Mouse (Mus musculus) mesoderm, embryonic 11.5 days (tissue): ENCODE measurements around the gene Znrf4.

Experiments
- DNase-seq: peaks from one replicate; pipeline ENCODE4 v3.0.0-alpha.2; 2012; ENCODE audit warnings: low read depth, low spot score

Gene Znrf4

DNA sequence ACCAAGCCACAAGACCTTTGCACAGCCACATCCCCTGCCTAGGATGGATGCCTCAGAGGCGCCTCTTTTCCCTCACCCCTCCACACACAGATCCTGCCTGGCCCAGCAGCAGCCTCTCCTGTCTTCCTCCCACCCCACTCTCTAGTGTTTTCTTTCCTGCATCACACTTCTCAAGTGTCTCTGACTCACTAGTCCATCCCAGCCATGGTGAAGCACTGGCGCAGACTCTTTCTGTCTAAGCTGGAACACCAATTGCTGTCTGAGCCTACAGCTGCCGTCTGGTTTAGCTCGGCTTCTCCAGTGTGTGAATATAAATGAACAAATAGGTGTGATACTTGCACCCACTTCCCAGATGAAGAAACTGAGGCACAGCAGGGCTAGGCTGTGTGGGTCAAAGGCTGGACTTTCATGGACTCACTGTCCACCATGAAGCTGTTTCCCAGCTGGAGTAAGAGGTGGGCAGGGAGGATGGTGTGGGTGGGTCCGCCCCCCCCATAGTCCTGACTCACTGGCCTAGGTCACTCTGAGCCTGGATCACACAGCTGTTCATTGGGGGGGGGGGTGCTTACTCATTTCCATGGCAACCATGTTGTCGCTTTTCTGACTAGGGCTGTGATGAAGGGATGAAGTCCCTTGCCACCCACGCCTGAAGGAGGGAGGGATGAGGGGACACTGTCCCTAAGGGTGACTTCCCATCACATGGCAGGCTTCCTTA is 21.6 kb downstream of the Znrf4 start:
- no peak for DNase-seq

GRCm38 (mm10) chr17:56488028-56488427 is 24.2 kb downstream of the Znrf4 start:
- peak; percentile 85 for DNase-seq

GRCm38 (mm10) chr17:56487441-56487888 is 24.8 kb downstream of the Znrf4 start:
- DNase-seq: peak; percentile 75

- no peak for DNase-seq
Measured at GRCm38 (mm10) chr17:56485926-56486325, 26.3 kb downstream of the Znrf4 start.

GRCm38 (mm10) chr17:56485118-56485517 is 27.1 kb downstream of the Znrf4 start:
- DNase-seq: no peak

DNA sequence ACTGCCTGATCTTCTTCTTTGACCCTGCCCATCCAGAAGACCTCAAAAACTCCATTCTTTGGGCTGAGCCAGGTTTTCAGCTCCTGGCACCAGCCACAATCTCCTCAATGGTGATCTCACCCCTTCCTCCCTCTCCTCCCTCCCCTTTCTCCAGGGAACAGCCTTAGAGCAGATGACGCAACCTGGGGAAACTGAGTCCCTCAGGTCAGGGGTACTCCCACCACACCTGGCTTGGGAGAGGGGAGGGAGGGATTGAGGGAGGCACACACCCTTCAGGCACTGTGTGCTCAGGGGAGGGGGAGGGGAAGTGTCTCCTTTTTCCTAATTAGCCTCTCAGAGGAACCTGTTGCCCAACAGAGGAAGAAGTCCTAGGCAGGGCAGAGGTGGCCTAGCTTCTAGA is 29.6 kb downstream of the Znrf4 start:
- no peak for DNase-seq

DNA sequence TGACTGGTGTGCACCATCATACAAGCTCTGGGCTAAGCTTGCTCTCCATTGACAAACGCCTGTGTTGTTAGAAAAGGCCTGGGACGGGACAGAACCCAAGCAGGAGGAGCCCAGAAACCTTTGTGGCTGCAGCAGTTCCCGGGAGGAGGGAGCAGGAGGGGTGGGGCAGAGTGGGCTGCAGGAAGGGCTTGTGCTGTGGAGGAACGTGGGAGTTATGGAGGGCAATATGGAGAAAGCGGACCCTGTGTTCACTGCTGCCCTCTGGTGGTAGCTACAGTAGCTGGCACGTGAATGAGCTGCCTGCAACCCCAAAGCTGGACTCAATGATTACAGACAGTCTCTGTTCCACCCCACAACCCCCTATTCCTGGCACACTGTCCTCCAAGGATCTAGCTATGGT is 32.9 kb downstream of the Znrf4 start:
- DNase-seq: peak; percentile 79

DNA sequence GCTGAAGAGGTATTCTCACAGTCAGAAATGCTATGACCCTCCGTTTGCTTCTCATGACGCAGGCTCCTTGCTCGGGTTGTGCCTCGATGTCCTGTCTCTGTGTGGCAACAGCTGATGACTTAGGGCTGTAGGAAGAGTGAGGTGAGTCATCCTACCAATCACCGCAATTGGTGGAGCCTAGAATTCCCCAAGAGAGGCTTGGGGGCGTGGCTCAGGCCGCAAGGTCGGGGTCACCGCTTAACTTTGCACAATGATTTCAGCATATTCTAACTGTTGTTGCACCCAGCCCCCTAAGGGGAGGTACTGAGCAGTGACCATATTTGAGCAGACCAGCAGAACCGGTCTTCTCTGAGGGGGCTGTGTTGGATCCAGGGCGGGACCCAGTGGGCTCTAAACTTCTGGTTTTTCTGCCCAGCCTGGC is 34.0 kb downstream of the Znrf4 start:
- DNase-seq: no peak

DNA sequence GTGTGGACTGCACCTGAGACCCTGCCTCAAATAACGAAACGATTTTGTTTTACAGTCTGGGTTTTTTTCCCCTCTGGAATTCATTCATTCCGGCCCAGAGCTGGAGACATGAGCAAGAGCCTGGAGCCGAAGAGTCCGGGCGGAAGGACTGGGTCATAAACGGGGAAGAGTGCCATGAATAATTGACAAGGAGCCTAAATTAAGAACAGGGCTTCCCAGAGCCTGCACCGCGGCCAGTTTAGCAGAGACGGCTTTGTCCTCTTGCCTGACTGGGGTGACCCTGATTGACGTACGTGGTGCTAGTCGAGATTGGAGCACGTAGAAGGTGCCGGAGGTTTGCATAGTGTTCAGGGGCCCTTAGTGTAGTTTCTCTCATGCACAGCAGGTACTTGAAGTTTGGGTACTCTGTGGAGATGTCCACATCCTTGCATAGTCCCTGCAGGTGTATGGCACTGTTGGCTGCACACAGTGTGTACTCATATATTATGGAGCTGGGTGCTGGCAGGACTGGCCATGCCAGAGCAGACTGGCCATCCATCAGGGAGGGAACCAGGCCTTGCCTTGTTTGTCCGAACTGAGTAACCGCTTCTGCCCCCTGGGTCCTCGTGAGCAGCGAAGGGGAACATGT is 34.9 kb downstream of the Znrf4 start:
- no peak for DNase-seq

DNA sequence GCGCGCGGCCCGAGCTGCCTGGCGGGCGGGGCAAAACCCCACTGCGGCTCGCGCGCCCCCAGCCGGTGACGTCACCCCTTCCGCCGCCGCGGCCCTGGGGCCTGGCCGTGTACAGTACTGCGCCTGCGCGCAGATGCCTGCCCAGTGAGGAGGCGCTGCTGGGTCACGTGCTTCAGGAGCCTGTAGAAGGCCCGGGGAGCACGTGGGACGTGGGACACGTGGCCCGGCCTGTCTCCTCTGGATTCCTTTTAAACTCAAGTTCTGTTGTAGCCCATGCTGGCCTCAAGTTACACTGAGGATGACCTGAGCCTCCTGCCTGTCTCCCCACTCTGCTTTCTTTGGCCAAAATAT is 35.9 kb downstream of the Znrf4 start, which contains the start of gene Ptprs:
Gene Ptprs, minus strand, starts transcription at position 82 of the 351 bp plus-strand sequence.
- DNase-seq: peak; percentile 98

- DNase-seq: no peak
Measured at GRCm38 (mm10) chr17:56475584-56476401, 36.4 kb downstream of the Znrf4 start.

DNA sequence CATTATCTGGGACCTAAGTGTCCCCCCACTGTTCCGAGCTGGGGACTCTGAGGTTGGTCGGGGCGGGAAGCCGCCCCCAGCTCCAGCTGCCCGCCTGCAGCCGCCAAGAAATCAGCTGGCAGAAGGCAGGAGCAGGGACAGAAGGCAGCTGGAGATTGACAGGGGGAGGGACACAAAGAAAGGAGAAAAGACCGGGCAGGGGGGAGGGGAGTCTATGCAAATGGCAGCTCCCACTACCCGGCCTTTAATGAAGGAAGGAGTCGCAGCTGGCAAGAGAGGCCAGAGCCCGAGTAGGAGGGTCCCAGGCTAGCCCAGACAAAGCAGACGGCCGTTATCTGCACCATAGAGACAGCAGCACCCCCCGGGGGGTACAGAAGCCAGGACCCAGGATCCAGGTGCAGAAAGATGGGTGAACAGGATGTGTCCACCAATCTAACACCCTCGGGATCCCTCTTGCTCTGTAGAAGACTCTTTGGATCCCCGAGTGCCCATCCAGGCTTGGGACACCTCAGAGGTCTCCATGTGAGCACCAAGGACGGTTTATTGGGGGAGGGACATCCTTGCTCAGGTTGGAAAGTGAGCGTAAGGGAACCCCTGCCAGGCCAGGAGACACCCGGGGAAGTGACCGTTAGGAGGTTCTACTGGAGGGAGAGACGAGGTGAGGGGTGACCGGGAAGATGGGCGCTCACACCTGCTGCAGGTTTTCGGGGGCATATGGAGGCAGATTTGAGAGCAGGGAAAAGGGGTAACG is 37.2 kb downstream of the Znrf4 start:
- peak; percentile 79 for DNase-seq

- DNase-seq: no peak
Measured at GRCm38 (mm10) chr17:56474311-56474830, 37.9 kb downstream of the Znrf4 start.

GRCm38 (mm10) chr17:56473611-56473905 is 38.7 kb downstream of the Znrf4 start:
- no peak for DNase-seq

- peak; percentile 72 for DNase-seq
Measured at GRCm38 (mm10) chr17:56472733-56473610, 39.3 kb downstream of the Znrf4 start.

DNA sequence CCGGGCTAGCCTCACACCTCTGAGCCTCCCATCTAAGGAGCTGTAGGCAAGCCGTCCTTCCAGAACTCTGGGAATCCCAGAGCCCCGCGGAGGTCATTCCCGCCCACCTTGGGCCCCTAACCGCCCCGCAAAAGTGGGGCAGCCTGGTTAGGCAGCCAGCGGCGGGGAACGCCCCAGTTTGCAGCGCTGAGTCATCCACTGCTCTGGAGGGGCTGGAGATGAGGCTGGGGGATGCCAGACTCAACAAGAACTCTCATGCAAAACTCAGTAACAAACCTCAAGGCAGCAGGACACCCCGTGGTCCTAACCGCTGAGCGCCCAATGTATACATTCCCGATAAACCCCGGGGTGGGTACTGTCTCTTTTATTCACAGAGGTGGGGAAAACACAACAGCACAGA is 40.1 kb downstream of the Znrf4 start:
- DNase-seq: no peak

GRCm38 (mm10) chr17:56471136-56471535 is 41.1 kb downstream of the Znrf4 start:
- no peak for DNase-seq

DNA sequence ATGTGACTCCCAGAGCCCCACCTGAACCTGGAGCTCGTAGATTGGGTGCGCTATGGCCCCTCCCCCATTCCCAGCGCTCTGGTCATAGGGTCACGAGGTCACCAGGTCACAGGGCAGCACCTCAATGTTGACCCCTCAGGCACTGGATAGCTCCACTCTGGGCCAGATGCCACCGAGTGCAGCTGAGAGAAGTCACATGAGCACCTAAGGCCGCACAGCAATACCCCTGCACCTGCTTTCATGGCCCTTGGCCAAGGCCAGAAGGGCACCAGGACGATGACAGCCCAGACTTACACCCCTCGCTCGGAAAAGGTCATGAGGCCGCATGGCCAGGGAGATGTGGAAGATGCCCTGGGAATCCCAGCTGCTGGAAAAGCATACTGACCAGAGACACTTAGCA is 41.7 kb downstream of the Znrf4 start:
- DNase-seq: no peak

GRCm38 (mm10) chr17:56470001-56470436 is 42.2 kb downstream of the Znrf4 start:
- DNase-seq: no peak

- DNase-seq: no peak
Measured at GRCm38 (mm10) chr17:56469275-56469674, 43.0 kb downstream of the Znrf4 start.

- DNase-seq: no peak
Measured at GRCm38 (mm10) chr17:56468870-56469269, 43.4 kb downstream of the Znrf4 start.
